Mouse (Mus musculus): ENCODE data around the gene Sftpa1. TPM values are rescaled to one million over a fixed set of nuclear protein-coding genes. Genes with fewer than 3 reads are reported as not detected.

Gene Sftpa1
- total RNA-seq, 1 experiment, result not detected

GRCm38 (mm10) chr14:41185059-41185821 lies 53.7 kb downstream of the Sftpa1 start, which contains the start of gene Sftpd:
Sftpd (minus strand) TSS chr14:41185149.
- in situ Hi-C loops (cut with MboI; ENCODE audit: low sequenced_read_pairs in 2 of 2, unreplicated experiment in 2 of 2), result no loop called here
- no peak for TF ChIP-seq HCFC1 (IDR thresholded peaks at IDR 0.05; ENCODE audit: borderline replicate concordance, insufficient read depth, low read length)
- TF ChIP-seq MAFK (IDR thresholded peaks at IDR 0.05; ENCODE audit: insufficient read depth, low read depth, low read length), result no peak
- no peak for TF ChIP-seq CHD2 (IDR thresholded peaks at IDR 0.05; ENCODE audit: low read depth, low read length)
- no peak for TF ChIP-seq ZC3H11A (IDR thresholded peaks at IDR 0.05; ENCODE audit: borderline replicate concordance, low read depth, low read length)
- no peak for TF ChIP-seq ZNF384 (IDR thresholded peaks at IDR 0.05; ENCODE audit: low read depth, low read length)
- DNase-seq (ENCODE audit: low read depth, low spot score), result no peak
- H3K27ac ChIP-seq (ENCODE audit: insufficient read depth, low read depth, low read length, poor library complexity, severe bottlenecking), result no peak within 1 kb of the TSS
- no peak within 1 kb of the TSS for H3K9ac ChIP-seq (ENCODE audit: insufficient read depth, low read depth, low read length, poor library complexity, severe bottlenecking)
- no peak within 1 kb of the TSS for H3K4me3 ChIP-seq (ENCODE audit: insufficient read depth in 1 of 2, low read depth in 1 of 2, low read length in 2 of 2, poor library complexity in 1 of 2, severe bottlenecking in 1 of 2)
- H3K9me3 ChIP-seq (ENCODE audit: control insufficient read depth, insufficient read depth, low read depth, low read length), result no peaks in the 10 kb centered on the region
- no peaks in the 10 kb centered on the region for H3K36me3 ChIP-seq (ENCODE audit: control insufficient read depth, insufficient read depth, low read length, poor library complexity, severe bottlenecking)
- H3K4me1 ChIP-seq (ENCODE audit: control insufficient read depth in 2 of 2, insufficient read depth in 2 of 2, low read length in 2 of 2, poor library complexity in 1 of 2), result peaks cover 0 to 9% of the 10 kb centered on the region in 2 experiments; a peak in 2 of 4 replicates

Other genes starting within 250 kb of the Sftpa1 start
- 2.5 and 2.6 TPM in 2 replicates for gene Sh2d4b, start 238.5 kb upstream of the Sftpa1 start, total RNA-seq (2012; rRNA removed)
- 26.5 and 62.7 TPM in 2 replicates for gene Tspan14, start 165.0 kb upstream of the Sftpa1 start, total RNA-seq (2012; rRNA removed)
- gene Fam213a, start 118.0 kb upstream of the Sftpa1 start, total RNA-seq (2012; rRNA removed), result 13.6 and 16.7 TPM in 2 replicates
- not detected in 2 replicates for gene Dydc2, start 62.6 kb upstream of the Sftpa1 start, total RNA-seq (2012; rRNA removed)
- not detected in 2 replicates for gene Dydc1, start 58.9 kb upstream of the Sftpa1 start, total RNA-seq (2012; rRNA removed)
- 0.11 and 0.54 TPM in 2 replicates for gene Mat1a, start 26.7 kb upstream of the Sftpa1 start, total RNA-seq (2012; rRNA removed)
- gene Mbl1, start 19.7 kb downstream of the Sftpa1 start, total RNA-seq (2012; rRNA removed), result not detected in 2 replicates
- 1.6 and 1.7 TPM in 2 replicates for gene Sftpd, start 53.4 kb downstream of the Sftpa1 start, total RNA-seq (2012; rRNA removed)
- 0.31 and 0.48 TPM in 2 replicates for gene Gm2832, start 147.0 kb downstream of the Sftpa1 start, total RNA-seq (2012; rRNA removed)
- gene Gm5798, start 216.8 kb downstream of the Sftpa1 start, total RNA-seq (2012; rRNA removed), result 0.40 TPM in 1 of 2 replicates, not detected in the other

All from ES-E14 (cell line).